Mouse (Mus musculus): ENCODE data around the gene Fndc3b.

DNA sequence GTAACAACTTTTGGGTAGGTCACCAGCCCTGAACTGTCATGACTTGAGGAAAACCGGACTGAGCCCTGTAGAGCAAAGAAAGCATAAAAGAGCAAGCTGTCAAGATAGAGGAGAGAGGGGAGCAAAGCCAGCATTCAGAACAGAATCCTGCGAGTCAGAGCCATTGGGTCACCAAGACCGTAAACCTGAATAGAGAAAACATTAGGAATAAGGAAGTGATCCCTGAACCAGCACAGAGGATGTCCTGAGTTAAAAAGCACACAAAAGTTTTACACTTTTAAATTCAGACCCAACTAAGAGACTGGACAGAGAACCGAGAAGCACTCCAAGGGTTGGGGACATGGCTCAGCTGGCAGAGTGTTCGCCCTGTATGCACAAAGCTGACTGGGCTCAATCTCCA, 24.0 kb upstream of the Fndc3b start:
- no peak for TF ChIP-seq POLR2A (IDR thresholded peaks at IDR 0.05; ENCODE audit: control insufficient read depth, low read depth, low read length)
- TF ChIP-seq CTCF (IDR thresholded peaks at IDR 0.05; ENCODE audit: control insufficient read depth, insufficient read depth, insufficient replicate concordance, low read depth, low read length) = no peak
